Mouse (Mus musculus) midbrain, embryonic 16.5 days (tissue): ENCODE results near the gene Cux1. TPM values are rescaled to one million over a fixed set of nuclear protein-coding genes. Genes with fewer than 3 reads are reported as not detected.

Experiments
- ATAC-seq: fragments of 200-750 bp; cut with Nextera tagmentation; 2 replicates; pipeline ENCODE4 v1.8.0; 2017; ENCODE audit warnings: moderate TSS enrichment
- H3K27ac ChIP-seq: fragments of 300-500 bp; sonication (generic); 2 replicates; pipeline ENCODE4 v1.5.1; 2014; ENCODE audit warnings: mild to moderate bottlenecking, low read length, mixed read lengths
- H3K27me3 ChIP-seq: fragments of 300-500 bp; sonication (generic); 2 replicates; pipeline ENCODE4 v1.6.1; 2014; ENCODE audit warnings: low read depth, low read length, mixed read lengths; ENCODE audit not compliant: control insufficient read depth, insufficient read depth
- H3K36me3 ChIP-seq: fragments of 300-500 bp; sonication (generic); 2 replicates; pipeline ENCODE4 v1.6.1; 2014; ENCODE audit warnings: mild to moderate bottlenecking, low read length, moderate library complexity, mixed read lengths; ENCODE audit not compliant: control insufficient read depth, insufficient read depth
- H3K4me1 ChIP-seq: fragments of 300-500 bp; sonication (generic); 2 replicates; pipeline ENCODE4 v1.6.1; 2014; ENCODE audit warnings: mild to moderate bottlenecking, low read length, mixed read lengths; ENCODE audit not compliant: control insufficient read depth, insufficient read depth
- H3K4me2 ChIP-seq: fragments of 300-500 bp; sonication (generic); 2 replicates; pipeline ENCODE4 v1.6.1; 2014; ENCODE audit warnings: mild to moderate bottlenecking, low read length, mixed read lengths
- H3K4me3 ChIP-seq: fragments of 300-500 bp; sonication (generic); 2 replicates; pipeline ENCODE4 v1.5.1; 2014; ENCODE audit warnings: low read depth, mild to moderate bottlenecking, low read length, moderate library complexity, mixed read lengths
- H3K9ac ChIP-seq: fragments of 300-500 bp; sonication (generic); 2 replicates; pipeline ENCODE4 v1.6.1; 2014; ENCODE audit warnings: low read depth, low read length, mixed read lengths
- H3K9me3 ChIP-seq: fragments of 300-500 bp; sonication (generic); replicated peaks from 2 replicates; pipeline ENCODE4 v1.6.1; 2014; ENCODE audit warnings: mild to moderate bottlenecking, low read length, mixed read lengths; ENCODE audit not compliant: control insufficient read depth, poor library complexity, severe bottlenecking
- WGBS: fragments of 180-500 bp; shearing (Covaris S2); extraction: QIAGEN DNeasy Blood & Tissue Kit; methylation state at CpG from one replicate; pipeline ENCODE4 v1.1.7; 2014; 5-methylcytosine and 5-hydroxymethylcytosine counted together
- polyA plus RNA-seq: library from polyadenylated mRNA; unstranded; fragments of >200 nt; fragmentation: Nextera tagmentation; extraction: Ambion mirVana; gene quantifications from 2 replicates; pipeline ENCODE4 v1.2.1, GENCODE M21; 2015

Gene Cux1
- polyA plus RNA-seq, 1 experiment from 2014 or later, result 109 TPM

GRCm38 (mm10) chr5:136286566-136286965 is 280.7 kb downstream of the Cux1 start:
- H3K36me3 ChIP-seq, result peaks cover 15% of the 10 kb centered on the region
- WGBS, result 83% methylated on average over 6 of the region's 6 CpGs

GRCm38 (mm10) chr5:136285106-136285505 is 282.2 kb downstream of the Cux1 start:
- no peaks in the 10 kb centered on the region for H3K9me3 ChIP-seq
- H3K4me3 ChIP-seq, result no peak overlapping the region
- no peak overlapping the region for H3K9ac ChIP-seq
- 93% methylated on average over 7 of the region's 7 CpGs for WGBS
- no peaks in the 10 kb centered on the region for H3K4me1 ChIP-seq
- ATAC-seq, result no peak
- no peak overlapping the region for H3K4me2 ChIP-seq
- H3K27me3 ChIP-seq, result no peaks in the 10 kb centered on the region
- no peak overlapping the region for H3K27ac ChIP-seq
- H3K36me3 ChIP-seq, result peaks cover 15% of the 10 kb centered on the region

More at GRCm38 (mm10) chr5:136286566-136286965, 280.7 kb downstream of the Cux1 start:
- H3K9me3 ChIP-seq, result no peaks in the 10 kb centered on the region
- H3K4me1 ChIP-seq, result no peaks in the 10 kb centered on the region
- no peak for ATAC-seq
- no peak overlapping the region for H3K4me2 ChIP-seq
- no peak overlapping the region for H3K27ac ChIP-seq
- H3K4me3 ChIP-seq, result no peak overlapping the region
- H3K27me3 ChIP-seq, result no peaks in the 10 kb centered on the region
- H3K9ac ChIP-seq, result no peak overlapping the region

- 58% methylated on average over 6 of the region's 6 CpGs for WGBS
- H3K4me3 ChIP-seq, result no peak overlapping the region
- H3K27me3 ChIP-seq, result no peaks in the 10 kb centered on the region
- no peak overlapping the region for H3K9ac ChIP-seq
- peaks cover 32% of the 10 kb centered on the region for H3K36me3 ChIP-seq
- no peak overlapping the region for H3K27ac ChIP-seq
- no peaks in the 10 kb centered on the region for H3K4me1 ChIP-seq
- ATAC-seq, result no peak
- H3K9me3 ChIP-seq, result no peaks in the 10 kb centered on the region
- H3K4me2 ChIP-seq, result no peak overlapping the region
These were observed 285.9 kb downstream of the Cux1 start for GRCm38 (mm10) chr5:136281351-136281750.

- peaks cover 48% of the 10 kb centered on the region for H3K36me3 ChIP-seq
- 93% methylated on average over 43 of the region's 43 CpGs for WGBS
These were observed 292.6 kb downstream of the Cux1 start for GRCm38 (mm10) chr5:136274739-136275138.

GRCm38 (mm10) chr5:136269937-136270336 is 297.4 kb downstream of the Cux1 start:
- H3K9ac ChIP-seq, result no peak overlapping the region
- no peaks in the 10 kb centered on the region for H3K4me1 ChIP-seq
- ATAC-seq, result no peak
- H3K27me3 ChIP-seq, result no peaks in the 10 kb centered on the region
- H3K27ac ChIP-seq, result no peak overlapping the region
- 85% methylated on average over 4 of the region's 4 CpGs for WGBS
- H3K36me3 ChIP-seq, result peaks cover 15% of the 10 kb centered on the region
- no peak overlapping the region for H3K4me3 ChIP-seq
- no peaks in the 10 kb centered on the region for H3K9me3 ChIP-seq
- H3K4me2 ChIP-seq, result no peak overlapping the region

More at GRCm38 (mm10) chr5:136274739-136275138, 292.6 kb downstream of the Cux1 start:
- Histone ChIP-seq H3K4me1 (no peaks in the 10 kb centered on the region), H3K27me3 (no peaks in the 10 kb centered on the region), H3K27ac (no peak overlapping the region), H3K4me3 (no peak overlapping the region), H3K9ac (no peak overlapping the region), H3K4me2 (no peak overlapping the region), H3K9me3 (no peaks in the 10 kb centered on the region)
- no peak for ATAC-seq

- H3K4me3 ChIP-seq, result no peak overlapping the region
- H3K4me1 ChIP-seq, result no peaks in the 10 kb centered on the region
- no peaks in the 10 kb centered on the region for H3K27me3 ChIP-seq
- WGBS, result 85% methylated on average over 7 of the region's 7 CpGs
- H3K4me2 ChIP-seq, result no peak overlapping the region
- no peaks in the 10 kb centered on the region for H3K36me3 ChIP-seq
- H3K27ac ChIP-seq, result no peak overlapping the region
- no peak for ATAC-seq
- H3K9me3 ChIP-seq, result no peaks in the 10 kb centered on the region
- no peak overlapping the region for H3K9ac ChIP-seq
These were observed 301.2 kb downstream of the Cux1 start for GRCm38 (mm10) chr5:136266077-136266476.

- 80% methylated on average over 4 of the region's 4 CpGs for WGBS
- H3K9ac ChIP-seq, result no peak overlapping the region
- no peak overlapping the region for H3K4me2 ChIP-seq
- no peaks in the 10 kb centered on the region for H3K27me3 ChIP-seq
- H3K9me3 ChIP-seq, result no peaks in the 10 kb centered on the region
- no peak for ATAC-seq
- H3K4me3 ChIP-seq, result no peak overlapping the region
- H3K4me1 ChIP-seq, result no peaks in the 10 kb centered on the region
- H3K36me3 ChIP-seq, result no peaks in the 10 kb centered on the region
- no peak overlapping the region for H3K27ac ChIP-seq
These were observed 303.9 kb downstream of the Cux1 start for GRCm38 (mm10) chr5:136263342-136263741.

GRCm38 (mm10) chr5:136258919-136259318 is 308.4 kb downstream of the Cux1 start:
- no peaks in the 10 kb centered on the region for H3K36me3 ChIP-seq
- H3K9me3 ChIP-seq, result no peaks in the 10 kb centered on the region
- 0 out of 2 replicates have a peak, but pooled peaks have one; percentile 32 for ATAC-seq
- no peaks in the 10 kb centered on the region for H3K4me1 ChIP-seq
- H3K4me3 ChIP-seq, result no peak overlapping the region
- H3K9ac ChIP-seq, result no peak overlapping the region
- 37% methylated on average over 6 of the region's 6 CpGs for WGBS
- no peaks in the 10 kb centered on the region for H3K27me3 ChIP-seq
- no peak overlapping the region for H3K27ac ChIP-seq
- no peak overlapping the region for H3K4me2 ChIP-seq

GRCm38 (mm10) chr5:136252899-136253298 is 314.4 kb downstream of the Cux1 start:
- no peaks in the 10 kb centered on the region for H3K9me3 ChIP-seq
- H3K36me3 ChIP-seq, result 0 out of 2 replicates have a peak, but pooled peaks cover 4% of the 10 kb centered on the region
- no peak overlapping the region for H3K9ac ChIP-seq
- H3K27me3 ChIP-seq, result no peaks in the 10 kb centered on the region
- 18% methylated on average over 17 of the region's 17 CpGs for WGBS
- ATAC-seq, result peak; percentile 62; the same call in 1 of the 2 replicates
- H3K27ac ChIP-seq, result no peak overlapping the region
- H3K4me1 ChIP-seq, result no peaks in the 10 kb centered on the region
- no peak overlapping the region for H3K4me2 ChIP-seq
- no peak overlapping the region for H3K4me3 ChIP-seq
